Mouse (Mus musculus) T-helper 1 cell (primary cell): ENCODE data around the gene Mrpl41.
"Not testable (repeated sequence)": the region's sequence is repeated elsewhere in the genome, so short reads cannot be mapped to it uniquely, and the experiment has no call there.

Experiments used
- in situ Hi-C: fragments of 300-600 bp; cut with MboI, MseI; formaldehyde crosslinking; loops from one replicate; pipeline ENCODE4 v1.15.1; 2025; ENCODE audit warnings: high pct_unique_total_duplicates

The Mrpl41 gene

DNA sequence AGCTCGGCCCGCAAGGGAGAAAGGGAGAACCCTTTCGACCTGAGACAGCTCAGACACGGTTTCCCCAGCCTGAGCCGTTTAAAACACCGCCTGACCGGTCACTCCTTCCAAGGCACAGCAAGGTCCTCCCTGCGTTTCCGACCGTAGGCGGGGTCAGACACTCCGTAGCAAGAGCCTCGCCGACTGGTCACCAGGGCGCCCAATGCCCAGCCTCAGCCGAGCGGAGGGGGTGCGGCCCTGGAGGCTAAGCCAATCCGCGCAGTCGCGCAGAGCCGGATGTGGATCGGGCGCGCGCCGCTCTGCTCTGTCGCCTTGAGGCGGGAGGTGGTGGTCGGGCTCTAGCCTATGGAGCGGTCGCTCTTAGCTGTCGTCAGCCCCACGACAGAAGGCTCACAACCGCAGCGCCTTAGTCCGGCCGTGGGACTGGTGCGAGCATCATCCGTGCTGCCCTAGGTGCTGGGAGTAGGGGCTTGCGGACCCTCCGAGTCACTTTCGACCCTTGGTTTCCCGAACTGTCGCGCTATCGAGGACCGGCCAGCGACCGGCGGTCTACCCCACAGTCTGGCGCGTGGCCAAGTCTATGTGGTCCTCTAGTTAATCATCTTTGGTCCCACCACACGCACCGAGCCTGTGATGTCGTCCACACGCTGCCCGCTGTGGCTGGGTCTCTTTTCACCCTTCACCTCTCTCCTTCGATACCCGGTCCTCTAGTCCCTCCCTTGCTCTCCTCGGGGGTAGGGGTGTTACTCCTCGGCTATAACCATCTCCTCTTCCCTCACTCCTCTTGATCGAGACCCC lies at the start of gene Mrpl41:
TSS of gene Mrpl41 (minus strand) at position 193 of the 798 bp plus-strand sequence.
- in situ Hi-C loops: no loop called here

DNA sequence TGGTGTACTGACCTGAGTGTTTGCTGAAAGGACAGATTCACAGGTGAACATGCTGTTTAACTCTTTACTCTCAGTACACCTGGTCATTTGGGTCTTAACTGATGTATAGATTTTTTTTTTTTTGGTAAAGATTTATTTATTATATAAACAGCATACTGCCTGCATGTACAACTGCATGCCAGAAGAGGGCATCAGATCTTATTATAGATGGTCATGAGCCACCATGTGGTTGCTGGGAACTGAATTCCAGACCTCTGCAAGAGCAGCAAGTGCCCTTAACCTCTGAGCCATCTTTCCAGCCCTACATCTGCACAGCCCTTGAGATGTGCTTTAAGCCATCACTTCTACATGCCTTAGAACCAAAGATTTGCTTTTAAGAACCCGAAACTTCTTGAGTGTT lies 47.8 kb upstream of the Mrpl41 start:
- in situ Hi-C loops: no loop called here

DNA sequence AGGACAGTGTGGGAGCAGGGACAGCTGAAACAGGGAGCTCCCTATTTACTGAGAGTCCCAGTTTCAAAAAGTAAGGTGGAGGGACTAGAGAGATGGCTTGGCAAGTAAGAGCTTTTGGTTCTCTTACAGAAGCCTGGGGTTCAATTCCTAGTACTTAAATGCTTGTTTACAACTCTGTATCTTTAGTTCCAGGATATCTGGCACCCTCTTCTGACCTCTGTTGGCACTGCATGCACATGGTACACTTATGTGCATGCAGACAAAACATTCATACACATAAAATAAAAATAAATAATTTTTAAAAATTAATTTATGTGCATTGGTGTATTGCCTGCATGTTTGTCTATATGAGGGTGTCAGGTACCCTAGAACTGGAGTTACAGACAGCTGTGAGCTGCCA lies 33.4 kb upstream of the Mrpl41 start:
- in situ Hi-C loops: no loop called here

DNA sequence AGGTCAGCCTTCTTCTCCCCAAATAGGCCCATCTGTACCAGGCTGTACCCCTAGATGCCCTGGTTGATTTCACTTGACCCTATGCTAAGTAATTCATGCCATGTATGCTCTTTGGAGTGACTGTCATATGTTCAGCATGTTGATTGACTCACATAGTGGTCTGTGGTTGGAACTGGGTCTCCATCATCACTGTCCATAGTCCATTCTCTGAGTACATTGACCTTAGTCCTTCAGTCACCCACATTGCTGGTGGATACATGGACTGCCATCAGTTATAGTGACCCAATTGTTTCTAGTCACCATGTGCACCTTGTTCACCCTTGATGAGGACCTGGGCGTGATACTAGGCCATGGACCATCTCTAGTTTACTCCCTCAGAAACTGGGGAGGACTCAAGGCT lies 31.9 kb upstream of the Mrpl41 start:
- in situ Hi-C loops: no loop called here

DNA sequence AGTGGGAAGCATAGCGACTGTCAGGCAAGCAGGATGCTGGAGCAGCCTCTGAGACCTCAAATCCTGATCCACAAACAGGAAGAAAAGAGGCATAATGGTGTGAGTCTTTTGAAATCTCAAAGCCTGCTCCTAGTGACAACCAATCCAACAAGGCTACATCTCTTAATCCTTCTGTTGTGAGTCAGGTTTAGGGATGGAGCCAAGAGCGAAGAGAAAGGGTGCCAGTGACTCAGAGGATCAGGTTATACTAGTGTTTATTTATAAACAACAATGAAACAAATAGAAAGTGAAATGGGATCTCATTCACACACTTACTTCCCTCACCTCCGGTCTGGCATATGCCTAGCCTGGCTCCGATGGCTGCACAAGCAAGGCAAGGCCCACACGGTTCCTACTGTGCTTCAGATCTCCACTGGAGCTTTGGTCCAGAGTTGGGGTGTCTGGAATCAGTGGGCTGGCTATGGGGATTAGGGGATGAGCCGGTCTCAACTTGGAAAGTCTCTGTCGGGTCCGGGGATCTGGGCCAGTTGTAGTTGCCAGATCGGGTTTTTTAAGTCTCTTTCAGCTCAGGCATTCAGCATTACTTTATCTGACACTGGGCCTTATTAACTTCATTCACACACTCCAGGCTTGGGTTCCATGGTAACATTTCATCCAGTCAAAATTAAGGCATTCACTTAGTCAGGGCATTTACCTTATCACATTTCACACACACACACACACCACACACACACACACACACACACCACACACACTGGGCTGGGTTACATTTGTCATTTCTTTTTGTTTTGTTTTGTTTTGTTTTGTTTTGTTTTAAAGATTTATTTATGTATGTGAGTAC lies 29.3 kb upstream of the Mrpl41 start:
- in situ Hi-C loops: no loop called here

DNA sequence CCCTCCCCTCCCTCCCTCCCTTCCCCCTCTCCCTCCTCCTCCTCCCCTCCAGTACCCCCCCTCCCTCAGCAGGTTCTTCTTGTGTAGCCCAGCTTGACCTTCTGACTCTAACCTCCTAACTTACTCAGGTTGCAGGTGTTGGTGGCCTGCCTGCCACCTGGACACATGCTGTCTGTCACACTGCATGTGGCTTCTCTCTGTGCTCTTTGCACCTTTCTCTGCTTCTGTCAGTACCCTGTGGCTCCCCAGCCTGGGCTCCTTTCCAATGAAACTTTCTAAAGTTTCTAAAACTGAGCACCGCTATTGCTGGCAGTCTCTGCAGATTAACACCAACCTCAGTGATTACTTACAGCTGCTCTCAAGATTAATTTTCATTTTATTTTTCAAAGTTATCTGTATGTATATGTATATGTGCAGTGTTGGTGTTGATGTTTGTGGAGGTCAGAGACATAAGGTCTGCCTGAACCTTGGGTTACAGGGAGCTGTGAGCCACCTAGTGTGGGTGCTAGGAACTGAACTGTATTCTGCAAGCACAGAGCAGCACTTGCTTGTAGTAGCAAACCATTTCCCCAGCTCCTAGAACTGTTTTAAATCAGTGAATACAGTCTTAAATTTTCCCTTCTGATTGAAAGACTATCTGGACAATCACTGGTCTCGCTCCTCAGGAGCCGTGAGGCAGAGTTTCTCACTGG lies 25.8 kb upstream of the Mrpl41 start:
- in situ Hi-C loops: no loop called here

DNA sequence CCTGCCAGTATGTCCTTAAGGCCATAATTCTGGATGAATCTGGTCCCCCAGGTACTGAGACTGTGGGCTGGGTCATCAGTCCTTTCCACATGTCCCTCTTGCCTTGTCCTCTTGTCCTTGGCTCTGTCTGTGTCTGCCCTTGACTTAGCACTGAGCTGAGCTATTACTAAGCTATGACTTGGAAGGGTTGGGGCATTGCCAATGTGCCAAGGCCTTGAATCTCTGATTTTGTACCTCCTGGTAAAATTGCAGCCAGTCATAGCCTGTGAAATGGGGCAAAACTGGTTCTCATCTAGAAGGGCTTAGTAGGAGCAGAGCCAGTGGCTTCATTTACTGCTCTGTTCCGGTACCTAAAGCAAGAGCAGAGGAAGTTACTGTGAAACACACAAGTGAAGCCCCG lies 21.6 kb upstream of the Mrpl41 start:
- in situ Hi-C loops: no loop called here

DNA sequence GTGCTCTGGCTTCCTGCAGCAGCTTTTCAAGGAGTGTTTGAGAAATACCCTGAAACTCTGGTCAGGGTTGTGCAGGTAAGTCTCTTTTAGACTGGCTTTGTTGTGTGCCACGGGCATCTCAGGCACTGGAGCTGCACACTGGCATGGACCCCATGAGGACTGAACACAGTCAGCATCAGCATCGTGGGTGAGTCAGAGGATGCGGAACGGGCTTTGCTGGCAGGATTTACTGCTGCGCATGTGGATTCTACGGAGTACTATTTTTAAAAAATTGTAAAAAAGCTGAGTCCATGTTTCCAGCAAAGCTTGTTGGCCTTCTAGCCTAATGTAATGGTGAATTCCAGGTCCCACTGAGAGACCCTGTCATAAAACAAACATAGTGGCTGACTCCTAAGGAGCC lies 20.4 kb upstream of the Mrpl41 start:
- in situ Hi-C loops: no loop called here

DNA sequence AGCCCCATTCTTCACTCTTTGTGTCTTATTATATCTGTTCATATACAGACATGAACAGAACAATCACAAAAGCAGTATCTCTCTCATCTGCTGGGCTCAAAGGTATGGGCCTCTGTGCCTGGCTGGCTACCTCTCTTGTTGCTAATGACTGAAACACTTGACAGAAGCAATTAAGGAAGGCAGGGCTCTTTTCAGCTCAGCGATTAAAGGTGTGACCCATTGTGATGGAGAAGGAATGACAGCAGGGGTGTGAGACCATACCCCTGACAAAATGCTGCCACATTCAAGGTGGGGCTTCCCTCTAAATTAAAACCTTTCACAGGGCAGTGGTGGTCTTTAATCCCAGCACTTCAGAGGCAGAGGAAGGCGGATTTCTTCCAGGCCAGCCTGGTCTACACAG lies 12.9 kb upstream of the Mrpl41 start:
- in situ Hi-C loops: no loop called here

DNA sequence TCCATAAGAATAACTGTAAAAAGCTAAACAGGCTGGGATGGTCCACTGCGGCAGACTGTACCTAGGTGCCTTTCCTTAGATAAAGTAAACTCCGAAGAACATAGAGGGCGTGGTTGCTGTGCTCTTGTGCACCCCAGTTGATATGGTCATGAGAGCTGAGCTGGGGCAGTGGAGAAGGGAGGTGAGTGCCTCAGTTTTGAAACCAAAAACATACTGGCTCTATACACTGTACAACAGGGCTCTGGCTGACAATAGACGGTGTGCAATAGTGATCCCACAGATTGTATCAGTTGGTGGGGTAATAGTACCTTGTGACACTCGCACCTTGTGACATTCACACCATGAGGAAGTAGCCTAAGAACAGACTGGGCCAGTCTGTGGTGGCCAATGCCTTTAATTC lies 2.1 kb upstream of the Mrpl41 start:
- in situ Hi-C loops: no loop called here

DNA sequence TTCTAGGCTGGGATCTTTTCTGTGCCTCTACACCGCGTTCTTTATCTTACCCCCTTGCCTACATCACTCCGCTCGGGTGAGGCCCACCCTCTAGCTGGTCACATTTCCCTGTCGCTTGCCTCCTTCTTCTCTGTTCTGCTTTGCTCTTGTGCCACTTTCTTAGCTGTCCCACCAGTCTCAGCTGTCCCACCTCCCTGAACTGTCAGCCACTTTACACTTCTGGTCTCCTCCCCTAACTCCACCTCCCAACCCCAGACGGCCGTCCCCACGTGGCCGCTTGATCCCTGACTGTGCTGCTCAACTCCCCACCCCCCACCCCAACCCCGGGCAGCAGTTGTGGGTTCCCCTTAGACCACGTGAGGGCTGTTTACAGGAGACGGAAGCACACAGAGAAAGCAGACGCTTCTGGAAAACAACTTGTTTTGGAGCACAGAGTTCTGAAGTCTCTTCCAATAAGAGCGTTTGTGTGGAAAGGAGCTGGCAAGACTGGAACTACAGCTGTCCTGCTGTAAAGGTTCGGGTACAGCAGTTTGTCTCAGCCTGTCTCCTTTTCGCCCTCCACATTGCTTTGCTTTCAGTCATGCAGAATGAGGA lies 903 bp upstream of the Mrpl41 start, which contains the start of gene Pnpla7:
TSS of gene Pnpla7 (plus strand) at position 330 of the 594 bp plus-strand sequence.
- in situ Hi-C loops: no loop called here

DNA sequence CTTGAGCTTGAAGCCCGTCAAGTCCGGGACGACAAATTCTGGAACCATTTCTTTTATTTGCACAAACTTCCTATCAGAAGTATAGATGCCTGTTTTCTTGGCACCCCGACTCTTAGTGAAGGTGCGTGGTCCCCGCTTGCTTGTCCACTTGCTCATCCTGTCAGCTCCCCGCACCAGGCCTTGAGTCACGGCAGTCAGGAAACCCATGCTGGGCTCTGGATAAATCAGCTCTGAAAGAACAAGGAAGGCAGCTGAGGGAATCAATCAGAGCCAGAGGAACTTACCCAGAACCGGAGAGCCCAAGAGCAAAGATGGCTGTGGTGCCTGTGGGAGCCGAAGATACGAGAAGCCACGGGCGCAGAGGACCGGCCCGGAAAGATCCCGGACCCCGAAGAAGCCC lies 446 bp downstream of the Mrpl41 start:
- in situ Hi-C loops: not testable (repeated sequence)

DNA sequence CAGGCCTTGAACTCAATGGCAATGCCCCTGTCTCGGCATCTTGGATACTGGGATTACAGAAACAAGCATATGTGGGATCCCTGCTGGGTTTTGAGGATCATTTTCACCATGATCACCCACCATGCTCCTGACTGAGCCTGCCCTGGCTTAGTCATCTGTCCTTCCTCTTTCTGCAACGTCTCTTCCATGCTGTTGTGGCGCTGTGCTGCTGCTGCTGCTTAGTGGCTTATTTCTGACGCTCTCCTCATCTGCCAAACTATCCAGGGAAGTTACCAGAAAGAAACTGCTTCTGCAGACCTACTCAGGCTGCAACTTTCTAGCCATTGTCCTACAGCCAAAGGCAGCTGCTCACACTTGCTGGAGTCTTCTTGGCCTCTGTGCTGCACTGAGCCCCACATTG lies 4.5 kb downstream of the Mrpl41 start:
- in situ Hi-C loops: no loop called here

DNA sequence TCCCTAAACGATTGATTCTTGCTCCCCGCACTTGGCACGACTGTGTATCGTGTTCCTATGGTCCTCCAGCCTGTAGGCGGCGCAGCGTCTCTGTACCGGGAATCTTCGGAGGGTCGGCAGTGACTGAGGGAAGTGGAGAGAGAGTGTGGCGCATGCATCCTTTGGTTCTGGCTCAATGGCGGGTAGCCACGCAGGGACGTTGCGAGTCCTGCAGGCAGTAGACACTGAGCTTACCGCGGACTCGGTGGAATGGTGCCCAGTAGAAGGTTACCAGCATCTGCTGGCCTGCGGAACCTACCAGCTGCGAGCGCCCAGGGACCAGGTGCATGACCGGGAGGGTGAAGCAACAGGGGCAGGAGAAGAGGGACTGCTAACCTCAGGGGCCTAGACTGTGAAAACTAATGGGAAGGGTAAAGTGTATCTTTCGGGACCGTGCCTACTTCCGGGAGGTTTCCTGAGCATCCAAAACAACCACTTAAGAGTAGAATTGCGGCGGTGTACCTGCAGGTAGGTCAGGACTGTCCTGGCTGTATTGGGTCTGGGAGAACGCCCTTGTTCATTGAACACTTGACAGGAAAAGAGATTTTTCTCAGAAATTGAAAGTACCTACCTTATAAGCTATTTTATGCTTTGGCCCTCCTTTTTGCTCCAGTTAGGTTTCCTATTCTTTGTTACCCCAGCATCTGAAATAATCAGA lies 12.4 kb downstream of the Mrpl41 start, which contains the start of gene Dph7:
TSS of gene Dph7 (plus strand) at position 97 of the 697 bp plus-strand sequence.
- in situ Hi-C loops: loop anchor here (10.0 kb wide), 1 partner anchor 1962 kb away; no protein-coding TSS in a partner anchor

DNA sequence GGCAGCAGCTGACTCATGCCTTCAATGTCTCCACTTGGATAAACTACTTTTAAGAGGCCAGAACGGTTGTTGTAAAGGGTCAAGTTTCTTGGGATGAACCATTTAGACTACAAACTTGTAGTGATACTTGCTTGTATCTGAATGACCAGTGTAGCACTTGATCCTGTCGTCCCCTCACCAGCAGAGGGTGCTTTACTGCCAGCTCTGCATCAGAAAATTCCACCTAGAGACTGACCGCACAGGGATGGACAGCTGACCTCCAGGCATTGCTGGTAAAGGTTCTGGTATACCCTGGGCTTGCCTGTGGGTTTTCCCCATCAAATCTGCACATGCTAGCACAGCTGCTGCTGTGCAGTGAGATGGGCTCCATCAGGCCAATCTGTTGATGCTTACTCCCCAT lies 14.0 kb downstream of the Mrpl41 start:
- in situ Hi-C loops: loop anchor here (10.0 kb wide), 1 partner anchor 1964 kb away; no protein-coding TSS in a partner anchor

DNA sequence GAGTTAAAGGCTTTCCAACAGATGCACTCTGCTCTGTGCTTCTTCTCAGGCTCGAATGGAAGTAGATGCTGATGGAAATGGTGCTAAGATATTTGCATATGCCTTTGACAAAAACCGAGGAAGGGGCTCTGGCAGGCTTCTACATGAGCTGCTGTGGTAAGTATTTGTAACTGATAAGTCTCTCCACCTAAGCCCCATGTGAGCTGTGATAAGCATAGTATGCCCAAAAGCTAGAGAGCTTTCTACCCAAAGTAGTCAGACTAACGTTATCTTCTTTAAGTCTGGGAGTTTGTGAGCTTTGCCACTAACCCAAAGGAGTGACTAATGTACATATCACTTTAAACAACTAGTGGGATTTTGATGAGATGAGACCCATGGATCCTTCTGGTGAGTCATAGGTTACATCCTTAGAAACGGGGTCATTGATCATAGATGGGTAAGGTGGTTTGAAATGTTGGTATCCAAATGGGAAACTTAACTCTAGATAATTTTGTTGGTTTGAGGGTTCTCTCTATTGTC lies 22.3 kb downstream of the Mrpl41 start:
- in situ Hi-C loops: no loop called here

DNA sequence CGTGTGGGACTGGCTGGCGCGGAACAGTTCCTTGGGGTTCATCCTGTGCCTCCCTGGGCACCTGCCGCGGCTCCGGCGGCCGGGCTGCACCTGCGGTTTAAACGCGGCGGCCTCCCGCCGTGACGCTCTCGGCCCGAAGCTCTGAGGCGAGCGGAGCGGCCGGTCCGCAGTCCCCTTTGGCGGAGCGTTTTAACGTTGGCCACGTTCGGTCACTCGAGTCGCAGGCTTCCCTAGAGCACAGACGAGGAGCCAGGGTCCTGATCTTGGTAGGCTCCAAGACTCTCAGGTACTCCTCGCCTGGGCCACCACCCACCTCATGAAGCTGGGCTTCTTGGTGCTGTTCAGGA lies 24.7 kb downstream of the Mrpl41 start:
- in situ Hi-C loops: no loop called here

DNA sequence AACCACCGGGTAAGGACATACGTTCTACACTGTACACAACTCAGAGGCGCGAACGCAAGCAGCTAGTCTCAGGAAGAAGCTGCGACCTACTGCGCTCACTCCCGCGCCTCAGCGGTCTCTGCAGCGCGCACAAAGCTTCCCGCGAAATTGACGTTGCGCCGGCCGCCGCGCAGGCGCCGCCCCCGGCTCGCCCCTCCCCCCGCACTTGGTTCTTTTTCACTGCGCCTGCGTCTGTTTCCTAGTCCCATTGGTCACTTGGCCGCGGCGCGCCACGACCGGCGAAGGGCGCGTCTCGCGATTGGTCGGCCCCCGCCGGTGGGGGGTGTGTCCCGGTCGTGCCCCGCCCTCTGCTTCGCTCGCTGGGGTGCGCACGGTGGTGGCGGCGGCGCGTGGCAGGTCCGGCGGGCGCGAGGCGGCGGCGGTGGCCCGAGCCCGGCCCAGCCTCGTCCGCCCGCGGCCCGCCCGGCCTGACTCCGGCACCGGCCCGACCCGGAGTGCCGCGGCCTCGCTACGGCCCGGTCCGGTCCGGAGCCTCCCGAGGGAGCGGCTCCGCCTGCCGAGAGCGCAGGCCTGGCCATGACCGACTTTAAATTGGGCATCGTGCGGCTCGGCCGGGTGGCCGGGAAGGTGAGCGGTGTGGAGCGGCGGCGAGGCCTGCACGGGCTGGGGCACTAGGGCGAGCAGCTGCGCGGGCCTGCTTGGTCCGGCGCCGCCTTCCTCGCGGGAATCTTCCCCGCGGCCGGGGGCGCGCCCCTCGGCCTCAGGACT lies 25.3 kb downstream of the Mrpl41 start, which contains the start of gene Zmynd19:
TSS of gene Zmynd19 (plus strand) at position 372 of the 768 bp plus-strand sequence.
- in situ Hi-C loops: loop anchor here (5.0 kb wide), 1 partner anchor 562 kb away; no protein-coding TSS in a partner anchor

DNA sequence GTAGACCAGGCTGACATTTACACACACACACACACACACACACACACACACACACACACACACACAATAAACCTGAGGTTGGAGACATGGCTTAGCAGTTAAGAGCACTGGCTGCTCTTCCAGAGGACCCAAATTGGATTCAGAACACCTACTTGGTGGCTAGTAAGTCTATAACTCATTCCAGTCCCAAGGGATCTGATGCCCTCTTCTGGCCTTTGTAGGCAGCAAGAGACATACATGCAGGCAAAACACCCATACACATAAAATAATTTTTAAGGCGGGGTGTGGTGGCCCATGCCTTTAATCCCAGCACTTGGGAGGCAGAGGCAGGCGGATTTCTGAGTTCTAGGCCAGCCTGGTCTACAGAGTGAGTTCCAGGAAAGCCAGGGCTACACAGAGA lies 30.6 kb downstream of the Mrpl41 start:
- in situ Hi-C loops: not testable (repeated sequence)

DNA sequence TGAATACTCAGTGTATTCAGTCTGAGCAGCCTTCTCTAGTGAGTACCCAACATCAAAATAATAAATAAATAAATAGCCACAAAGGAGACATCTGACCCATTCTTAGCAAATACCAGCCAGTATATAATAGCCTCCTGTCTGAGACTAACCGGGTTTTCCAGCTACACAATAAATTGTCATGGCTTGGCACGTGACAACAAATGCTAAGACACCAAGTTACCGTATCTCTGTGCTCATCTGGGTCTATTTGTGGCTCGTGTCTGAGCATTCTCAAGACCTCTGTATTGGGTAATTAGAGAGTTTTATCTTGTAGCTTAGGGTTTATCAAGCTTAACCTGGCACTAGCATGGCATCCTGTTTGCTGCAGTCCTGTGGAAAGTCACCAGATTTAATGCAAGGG lies 32.8 kb downstream of the Mrpl41 start:
- in situ Hi-C loops: no loop called here
